Mouse (Mus musculus) large intestine, adult 2 months (tissue): ENCODE measurements at regions not wholly inside any gene's neighbourhood (a gene's known extent, or its start where the extent isn't known, plus 50 kb on each side); places are given as distances from the start of the nearest gene placed in this dataset.
A peak's percentile ranks its signal among the peaks of the same experiment; 100 is the strongest.

ENCODE experiments used
- DNase-seq: peaks from one replicate; pipeline ENCODE4 v3.0.0-alpha.2; 2012; ENCODE audit warnings: low read depth, low spot score
- WGBS: fragments of 180-500 bp; shearing (Covaris S2); methylation state at CpG from one replicate; pipeline ENCODE4 v1.1.7; 2018; 5-methylcytosine and 5-hydroxymethylcytosine counted together

GRCm38 (mm10) chr9:101410783-101411531 is 159.4 kb upstream of the Ppp2r3a start:
- WGBS: 80% methylated on average over 21 of the region's 21 CpGs

GRCm38 (mm10) chr9:101410348-101410747 is 158.8 kb upstream of the Ppp2r3a start:
- 70% methylated on average over 3 of the region's 3 CpGs for WGBS
- DNase-seq: no peak

More at GRCm38 (mm10) chr9:101410783-101411531, 159.4 kb upstream of the Ppp2r3a start:
- no peak for DNase-seq

- no peak for DNase-seq
- 80% methylated on average over 1 of the region's 1 CpGs for WGBS
Measured at GRCm38 (mm10) chr9:101408116-101408515, 156.5 kb upstream of the Ppp2r3a start.

- no peak for DNase-seq
- WGBS: 78% methylated on average over 5 of the region's 5 CpGs
Measured at GRCm38 (mm10) chr9:101407141-101407540, 155.5 kb upstream of the Ppp2r3a start.

GRCm38 (mm10) chr9:101404441-101405081 is 153.0 kb upstream of the Ppp2r3a start:
- 41% methylated on average over 13 of the region's 13 CpGs for WGBS
- DNase-seq: no peak

GRCm38 (mm10) chr9:101404034-101404433 is 152.4 kb upstream of the Ppp2r3a start:
- 73% methylated on average over 3 of the region's 3 CpGs for WGBS
- no peak for DNase-seq

GRCm38 (mm10) chr9:101402544-101403194 is 151.1 kb upstream of the Ppp2r3a start:
- 25% methylated on average over 9 of the region's 9 CpGs for WGBS
- DNase-seq: no peak

- 73% methylated on average over 9 of the region's 9 CpGs for WGBS
- no peak for DNase-seq
Measured at GRCm38 (mm10) chr9:101401416-101401815, 149.8 kb upstream of the Ppp2r3a start.

GRCm38 (mm10) chr9:101398858-101399257 is 147.3 kb upstream of the Ppp2r3a start:
- WGBS: 64% methylated on average over 3 of the region's 3 CpGs
- DNase-seq: no peak

GRCm38 (mm10) chr9:101369380-101369779 is 117.8 kb upstream of the Ppp2r3a start:
- WGBS: 35% methylated on average over 2 of the region's 2 CpGs
- DNase-seq: no peak

- no peak for DNase-seq
- 65% methylated on average over 6 of the region's 6 CpGs for WGBS
Measured at GRCm38 (mm10) chr9:101356607-101357006, 105.0 kb upstream of the Ppp2r3a start.

- WGBS: 90% methylated on average over 4 of the region's 4 CpGs
Measured at GRCm38 (mm10) chr9:101348771-101349170, 97.2 kb upstream of the Ppp2r3a start.

GRCm38 (mm10) chr9:101342887-101343286 is 91.3 kb upstream of the Ppp2r3a start:
- WGBS: 80% methylated on average over 5 of the region's 5 CpGs
- DNase-seq: no peak

More at GRCm38 (mm10) chr9:101348771-101349170, 97.2 kb upstream of the Ppp2r3a start:
- DNase-seq: no peak

- no peak for DNase-seq
- WGBS: 76% methylated on average over 11 of the region's 11 CpGs
Measured at GRCm38 (mm10) chr9:101340796-101341465, 89.3 kb upstream of the Ppp2r3a start.

- 51% methylated on average over 8 of the region's 8 CpGs for WGBS
- DNase-seq: no peak
Measured at GRCm38 (mm10) chr9:101329032-101329824, 77.6 kb upstream of the Ppp2r3a start.

- DNase-seq: no peak
- 22% methylated on average over 3 of the region's 3 CpGs for WGBS
Measured at GRCm38 (mm10) chr9:101326961-101327360, 75.4 kb upstream of the Ppp2r3a start.

- 39% methylated on average over 4 of the region's 4 CpGs for whole genome bisulfite sequencing
- DNase-seq: peak; percentile 22
Measured at GRCm38 (mm10) chr9:101314036-101314435, 62.4 kb upstream of the Ppp2r3a start.

- 83% methylated on average over 10 of the region's 10 CpGs for WGBS
- no peak for DNase-seq
Measured at GRCm38 (mm10) chr9:101306408-101306935, 54.9 kb upstream of the Ppp2r3a start.

- 64% methylated on average over 4 of the region's 4 CpGs for WGBS
- no peak for DNase-seq
Measured at GRCm38 (mm10) chr9:101305730-101306129, 54.1 kb upstream of the Ppp2r3a start.
